Mouse (Mus musculus) Patski (cell line): Measurements from ENCODE around the gene Ankrd63. TPM values are rescaled to one million over a fixed set of nuclear protein-coding genes. Genes with fewer than 3 reads are reported as not detected.
A peak's percentile ranks its signal among the peaks of the same experiment; 100 is the strongest.

Experiments used
- ATAC-seq: fragments of 100-300 bp; one replicate; pipeline ENCODE4 v1.8.0; 2021
- CTCF ChIA-PET: fragments of 350-600 bp; sonication (Branson Sonifier 250); formaldehyde crosslinking; loops from one replicate; lab custom pipeline; 2022; ENCODE audit warnings: inconsistent platforms; lab: Charles Lee
- POLR2A ChIA-PET: fragments of 350-600 bp; sonication (Branson Sonifier 250); formaldehyde crosslinking; loops from one replicate; lab custom pipeline; 2022; ENCODE audit warnings: antibody characterized with exemption, inconsistent platforms; lab: Charles Lee
- DNase-seq: peaks from one replicate; pipeline ENCODE4 v3.0.0-alpha.2; 2011; ENCODE audit warnings: low read depth, low spot score
- H3K27me3 ChIP-seq: fragments of 371-371 bp; one replicate; pipeline ENCODE4 v1.5.1; 2021
- CTCF ChIP-seq: fragments of 100-300 bp; IDR thresholded peaks from one replicate; pipeline ENCODE4 v1.5.1; 2021
- in situ Hi-C: fragments of 300-500 bp; cut with MboI; formaldehyde crosslinking; loops from 3 replicates; pipeline ENCODE4 v1.11.1; 2018; ENCODE audit warnings: low pct_unique_long_range_greater_than_20kb, mixed read lengths
- polyA plus RNA-seq: library from polyadenylated mRNA; unstranded; gene quantifications from one replicate; pipeline ENCODE4 v1.2.3, GENCODE M21; 2021

Gene Ankrd63
- polyA plus RNA-seq, 1 experiment from 2014 or later: 0.01 TPM

- ATAC-seq (no peak), DNase-seq (no peak)
- TF ChIP-seq CTCF: no peak
- in situ Hi-C loops: no loop called here
- H3K27me3 ChIP-seq: peaks cover under 1% of the 10 kb centered on the region
- ChIA-PET POLR2A (interaction anchor here (0.6 to 1.3 kb wide), 2 partner anchors 28 to 1557 kb away, joined by 3 read pairs; no protein-coding TSS in a partner anchor), CTCF (interaction anchor here (1.4 to 5.2 kb wide), 5 partner anchors 26 to 57 kb away, joined by 4 to 60 read pairs (median 18); no protein-coding TSS in a partner anchor)
Measured at GRCm38 (mm10) chr2:118696451-118697308, 7.1 kb downstream of the Ankrd63 start.

DNA sequence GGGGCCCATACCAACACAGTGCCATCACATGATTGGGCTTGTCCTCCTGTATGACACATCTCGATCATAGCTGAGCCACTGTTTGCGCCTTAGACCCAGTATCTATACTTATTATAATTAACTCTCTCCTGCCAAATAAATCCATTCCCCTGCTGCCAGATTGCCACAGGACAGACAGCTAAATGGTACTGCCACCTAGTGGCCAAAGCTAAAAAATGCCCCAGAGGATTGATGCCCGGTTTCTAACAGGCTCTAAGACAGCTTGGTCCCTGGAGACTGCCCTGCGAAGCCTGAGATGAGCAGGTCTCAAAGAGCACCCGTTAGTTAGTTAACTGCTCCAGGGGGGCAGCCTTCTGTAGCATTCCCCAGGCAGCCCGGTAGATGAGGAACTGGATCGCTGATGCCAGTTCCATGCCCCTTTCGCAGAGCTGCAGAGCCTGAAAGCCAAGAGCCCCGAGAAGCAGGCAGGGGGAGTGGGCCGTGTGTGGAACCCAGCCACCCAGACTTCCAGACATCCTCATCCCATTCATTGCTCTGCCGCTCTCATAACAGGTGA, 8.0 kb downstream of the Ankrd63 start:
- ChIA-PET CTCF (interaction anchor here (0.7 to 5.2 kb wide), 13 partner anchors 16 to 209 kb away, joined by 3 to 60 read pairs (median 6); no protein-coding TSS in a partner anchor), POLR2A (no interaction called here)
- TF ChIP-seq CTCF: no peak
- ATAC-seq (no peak), DNase-seq (no peak)
- no peaks in the 10 kb centered on the region for H3K27me3 ChIP-seq
- in situ Hi-C loops: no loop called here

GRCm38 (mm10) chr2:118693370-118693966, 10.3 kb downstream of the Ankrd63 start:
- ATAC-seq (peak; percentile 44), DNase-seq (no peak)
- H3K27me3 ChIP-seq: no peaks in the 10 kb centered on the region
- ChIA-PET CTCF (interaction anchor here (0.9 to 5.2 kb wide), 6 partner anchors 11 to 54 kb away, joined by 3 to 60 read pairs (median 4); no protein-coding TSS in a partner anchor), POLR2A (no interaction called here)
- TF ChIP-seq CTCF: no peak
- in situ Hi-C loops: loop anchor here (5.0 kb wide), 1 partner anchor 51 kb away; no protein-coding TSS in a partner anchor

- ChIA-PET POLR2A (no interaction called here), CTCF (no interaction called here)
- no peak for ATAC-seq
- TF ChIP-seq CTCF: no peak
- DNase-seq: no peak
- no peaks in the 10 kb centered on the region for H3K27me3 ChIP-seq
- in situ Hi-C loops: loop anchor here (5.0 kb wide), 1 partner anchor 48 kb away; no protein-coding TSS in a partner anchor
Measured at GRCm38 (mm10) chr2:118689875-118690274, 13.9 kb downstream of the Ankrd63 start.

DNA sequence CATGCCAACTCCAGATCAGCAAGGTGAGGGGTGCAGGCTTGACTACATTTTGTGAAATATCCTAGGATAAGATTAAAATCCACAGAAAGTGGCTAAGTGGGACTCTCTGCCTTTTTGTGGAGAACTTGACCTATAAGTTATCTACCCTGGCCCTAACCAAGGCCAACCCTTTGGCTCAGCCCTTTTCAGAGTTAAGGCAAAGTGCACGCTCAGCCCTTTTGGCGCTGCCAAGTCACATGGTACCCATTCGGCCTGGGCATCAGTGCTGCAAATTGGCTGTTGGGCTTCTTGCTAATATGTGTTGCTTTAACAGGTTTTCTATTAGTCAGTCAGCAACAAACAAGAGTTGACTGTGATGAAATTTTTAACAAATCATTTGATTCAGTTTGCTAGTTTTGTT, 16.0 kb downstream of the Ankrd63 start:
- ChIA-PET POLR2A (no interaction called here), CTCF (interaction anchor here (1.4 kb wide), 1 partner anchor 50 kb away, joined by 3 read pairs; no protein-coding TSS in a partner anchor)
- no peak for TF ChIP-seq CTCF
- DNase-seq: no peak
- in situ Hi-C loops: no loop called here
- no peak for ATAC-seq
- no peaks in the 10 kb centered on the region for H3K27me3 ChIP-seq

GRCm38 (mm10) chr2:118686693-118687092, 17.1 kb downstream of the Ankrd63 start:
- in situ Hi-C loops: no loop called here
- CTCF ChIA-PET: interaction anchor here (0.8 kb wide), 1 partner anchor 12 kb away, joined by 4 read pairs; no protein-coding TSS in a partner anchor

DNA sequence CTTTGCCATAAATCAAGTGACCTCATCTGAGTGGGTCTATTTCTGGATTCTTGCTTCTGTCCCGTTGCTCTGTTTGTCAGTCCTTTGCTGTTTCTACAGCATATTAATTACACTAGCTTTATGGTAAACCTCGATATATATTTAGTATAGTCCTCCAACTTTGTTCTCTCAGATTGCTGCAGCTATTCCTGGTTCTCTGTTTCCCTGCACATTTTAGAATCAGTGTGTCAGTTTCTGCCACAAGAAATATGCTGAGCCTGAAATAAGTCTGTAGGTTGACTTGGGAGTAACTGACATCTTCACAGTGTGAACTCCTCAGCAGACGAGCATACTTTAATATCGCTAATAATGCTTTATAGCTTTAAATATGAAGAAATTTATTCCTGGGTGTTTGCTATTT, 18.7 kb downstream of the Ankrd63 start:
- H3K27me3 ChIP-seq: no peaks in the 10 kb centered on the region
- in situ Hi-C loops: no loop called here
- no peak for TF ChIP-seq CTCF
- POLR2A ChIA-PET: no interaction called here
- DNase-seq (no peak), ATAC-seq (no peak)
- CTCF ChIA-PET: no interaction called here

More at GRCm38 (mm10) chr2:118686693-118687092, 17.1 kb downstream of the Ankrd63 start:
- no peaks in the 10 kb centered on the region for H3K27me3 ChIP-seq
- no peak for DNase-seq
- TF ChIP-seq CTCF: no peak
- POLR2A ChIA-PET: no interaction called here
- no peak for ATAC-seq

DNA sequence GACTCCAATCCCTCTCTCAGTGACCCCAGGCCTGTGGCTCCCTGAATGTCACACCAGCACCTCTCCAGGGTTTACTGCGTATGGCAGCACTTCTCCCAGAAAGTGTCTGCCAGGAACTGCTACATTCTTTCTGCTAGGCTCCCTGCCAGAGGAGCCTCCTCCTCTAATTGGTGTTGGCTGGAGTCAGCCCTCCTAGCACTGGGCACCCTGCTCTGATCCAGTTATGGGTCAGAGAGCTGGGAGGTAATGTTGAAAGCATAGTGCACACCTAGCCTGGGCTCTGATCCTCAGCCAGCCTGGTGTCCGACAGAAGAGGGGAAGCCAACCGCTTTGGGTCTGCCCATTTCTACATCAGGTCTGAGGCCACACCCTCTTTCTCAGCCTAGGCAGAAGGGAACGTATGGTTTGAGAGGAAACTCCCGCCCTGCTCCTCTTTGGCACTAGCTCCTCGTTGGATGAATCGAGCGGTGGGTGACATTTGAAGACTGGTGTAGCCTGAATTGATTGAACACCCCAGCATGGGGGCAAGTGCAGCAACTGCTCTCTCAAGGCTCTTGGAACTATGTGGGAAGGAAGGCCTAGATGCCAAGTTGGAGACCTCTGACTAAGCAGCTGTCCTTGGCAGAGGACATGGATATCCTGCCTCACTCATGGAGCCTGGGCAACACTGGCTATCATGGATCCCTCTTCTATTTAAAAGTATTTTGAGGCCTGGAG, 21.1 kb downstream of the Ankrd63 start:
- no peak for ATAC-seq
- in situ Hi-C loops: no loop called here
- H3K27me3 ChIP-seq: no peaks in the 10 kb centered on the region
- POLR2A ChIA-PET: no interaction called here
- no peak for TF ChIP-seq CTCF
- CTCF ChIA-PET: interaction anchor here (0.8 to 1.9 kb wide), 4 partner anchors 9 to 20 kb away, joined by 3 to 4 read pairs (median 4); partner anchors contain the start of gene Pak6
- DNase-seq: no peak

DNA sequence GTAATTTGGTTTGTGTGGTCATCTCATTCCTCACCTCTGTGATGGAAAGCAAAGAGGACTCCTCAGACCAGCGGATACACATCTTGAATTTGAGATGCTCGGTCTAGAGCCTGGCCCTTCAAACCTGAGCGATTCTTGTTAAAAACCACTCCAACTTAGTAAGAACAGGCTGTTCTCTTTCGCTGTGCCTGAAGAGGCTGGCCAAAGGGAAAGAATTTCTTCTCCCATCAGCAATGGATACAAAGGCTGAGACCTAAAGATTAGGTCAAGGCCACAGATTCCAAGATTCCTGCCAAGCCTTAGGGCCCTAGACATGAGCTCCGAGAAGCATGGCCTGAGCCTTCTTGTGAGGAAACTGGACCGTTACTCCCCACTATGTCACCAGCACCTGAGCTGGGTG, 22.8 kb downstream of the Ankrd63 start:
- ATAC-seq (no peak), DNase-seq (no peak)
- no peaks in the 10 kb centered on the region for H3K27me3 ChIP-seq
- POLR2A ChIA-PET: interaction anchor here (1.3 kb wide), 1 partner anchor 12 kb away, joined by 3 read pairs; no protein-coding TSS in a partner anchor
- CTCF ChIA-PET: interaction anchor here (1.7 to 2.1 kb wide), 2 partner anchors 11 to 15 kb away, joined by 4 to 7 read pairs; no protein-coding TSS in a partner anchor
- in situ Hi-C loops: no loop called here
- no peak for TF ChIP-seq CTCF

DNA sequence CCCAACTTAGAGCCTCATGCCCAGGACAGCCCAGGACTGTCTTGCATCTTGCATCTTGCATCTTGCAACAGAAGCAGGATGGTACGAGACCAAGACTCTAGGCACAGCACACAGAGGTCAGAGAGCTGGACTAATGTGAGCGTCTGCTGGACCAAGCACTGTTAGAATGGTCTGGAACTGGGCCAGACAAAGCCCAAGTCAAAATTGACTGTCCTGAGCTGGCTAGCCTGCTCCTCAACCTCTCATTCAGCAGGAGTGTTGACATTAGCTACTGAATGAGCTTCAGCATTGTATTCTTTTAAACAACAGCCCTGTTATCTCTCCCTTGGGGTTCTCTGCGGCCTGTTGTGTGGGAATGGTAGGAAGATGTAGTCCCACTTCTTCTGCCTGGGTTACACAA, 24.2 kb downstream of the Ankrd63 start:
- CTCF ChIA-PET: interaction anchor here (1.7 to 2.1 kb wide), 2 partner anchors 10 to 16 kb away, joined by 4 to 7 read pairs; no protein-coding TSS in a partner anchor
- POLR2A ChIA-PET: no interaction called here
- ATAC-seq (no peak), DNase-seq (no peak)
- H3K27me3 ChIP-seq: no peaks in the 10 kb centered on the region
- no peak for TF ChIP-seq CTCF
- in situ Hi-C loops: no loop called here
